8 mouse cellular contexts compared by ENCODE assay signal in the genomic region with DNA sequence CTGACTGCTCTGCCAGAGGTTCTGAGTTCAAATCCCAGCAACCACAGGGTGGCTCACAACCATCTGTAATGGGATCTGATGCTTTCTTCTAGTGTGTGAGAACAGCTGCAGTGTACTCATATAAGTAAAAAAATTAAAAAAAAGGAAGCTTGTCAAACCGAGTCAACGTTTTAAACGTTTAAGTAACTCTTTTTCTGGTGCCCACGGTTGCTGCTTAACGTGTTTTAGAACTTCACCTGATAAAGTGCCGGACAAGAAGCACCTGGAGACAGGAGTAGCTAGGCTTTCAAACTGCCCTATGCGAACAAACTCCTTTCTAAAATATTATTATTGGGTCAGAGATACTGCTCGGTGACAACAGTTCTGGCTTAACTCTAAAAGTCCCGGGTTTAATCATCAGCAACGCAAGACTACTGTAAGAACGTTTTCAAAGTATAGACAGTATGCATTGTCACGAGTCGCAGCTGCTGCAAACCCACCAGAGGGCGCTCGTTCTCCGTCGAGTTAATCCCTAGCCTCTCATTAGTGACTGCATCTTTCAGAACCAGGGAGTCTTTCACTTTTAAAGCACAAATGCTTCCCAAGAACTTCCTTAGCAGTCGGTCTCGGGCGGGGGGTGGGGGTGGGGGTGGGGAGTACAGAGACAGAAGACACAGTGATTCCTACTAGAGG. TPM values are rescaled to one million over a fixed set of nuclear protein-coding genes. Genes with fewer than 3 reads are reported as not detected.
A peak's percentile ranks its signal among the peaks of the same experiment; 100 is the strongest.
DNase-seq lines count a peak whose midpoint lies in the region; ATAC-seq and TF ChIP-seq lines count a peak whose summit lies in the region.

No protein-coding gene starts in this region.

- peaks cover 1% of the 10 kb centered on the region; the same call in 1 of the 2 replicates for H3K27me3 ChIP-seq in heart, adult 2 months (ENCODE audit: control insufficient read depth, insufficient read depth, low read length)
- peaks cover 42% of the 10 kb centered on the region for H3K27me3 ChIP-seq in kidney, embryonic 14.5 days (ENCODE audit: control insufficient read depth, insufficient read depth, low read length)
- H3K27me3 ChIP-seq in liver, postnatal 0 days (ENCODE audit: insufficient read depth, low read length) = peaks cover 30% of the 10 kb centered on the region
- H3K27me3 ChIP-seq in neural tube, embryonic 11.5 days (ENCODE audit: control insufficient read depth, insufficient read depth, low read length) = peaks cover 43% of the 10 kb centered on the region
- H3K27me3 ChIP-seq in stomach, postnatal 0 days (ENCODE audit: control insufficient read depth, insufficient read depth, low read length) = peaks cover 14% of the 10 kb centered on the region; the same call in 1 of the 2 replicates

- H3K9ac ChIP-seq in heart, adult 2 months (ENCODE audit: low read depth, low read length) = no peak overlapping the region
- peak overlapping the region; percentile 79 for H3K9ac ChIP-seq in kidney, embryonic 14.5 days (ENCODE audit: low read depth, low read length)
- peak overlapping the region; percentile 77 for H3K9ac ChIP-seq in liver, postnatal 0 days (replicated peaks)
- H3K9ac ChIP-seq in neural tube, embryonic 11.5 days (ENCODE audit: low read length) = peak overlapping the region; percentile 64
- H3K9ac ChIP-seq in stomach, postnatal 0 days (ENCODE audit: low read length) = peak overlapping the region; percentile 94

- no peaks in the 10 kb centered on the region for H3K9me3 ChIP-seq in kidney, embryonic 14.5 days (ENCODE audit: control insufficient read depth, low read length)
- H3K9me3 ChIP-seq in liver, postnatal 0 days (ENCODE audit: low read length) = no peaks in the 10 kb centered on the region
- no peaks in the 10 kb centered on the region for H3K9me3 ChIP-seq in neural tube, embryonic 11.5 days (ENCODE audit: control insufficient read depth, low read length)
- H3K9me3 ChIP-seq in stomach, postnatal 0 days (ENCODE audit: control insufficient read depth, low read length) = no peaks in the 10 kb centered on the region

- H3K4me2 ChIP-seq in kidney, embryonic 14.5 days (replicated peaks; ENCODE audit: low read depth, low read length) = peak overlapping the region; percentile 80
- peak overlapping the region; percentile 91 for H3K4me2 ChIP-seq in liver, postnatal 0 days (ENCODE audit: low read depth, low read length)
- H3K4me2 ChIP-seq in neural tube, embryonic 11.5 days (ENCODE audit: low read depth) = peak overlapping the region; percentile 95
- H3K4me2 ChIP-seq in stomach, postnatal 0 days (replicated peaks; ENCODE audit: low read depth) = peak overlapping the region; percentile 95

- no peaks in the 10 kb centered on the region for H3K36me3 ChIP-seq in heart, adult 2 months (ENCODE audit: control insufficient read depth, insufficient read depth, low read length)
- H3K36me3 ChIP-seq in kidney, embryonic 14.5 days (ENCODE audit: control insufficient read depth, insufficient read depth, low read length) = no peaks in the 10 kb centered on the region
- H3K36me3 ChIP-seq in liver, postnatal 0 days (replicated peaks; ENCODE audit: insufficient read depth, low read length) = no peaks in the 10 kb centered on the region
- no peaks in the 10 kb centered on the region for H3K36me3 ChIP-seq in neural tube, embryonic 11.5 days (ENCODE audit: control insufficient read depth, insufficient read depth, low read length)
- no peaks in the 10 kb centered on the region for H3K36me3 ChIP-seq in stomach, postnatal 0 days (ENCODE audit: control insufficient read depth, insufficient read depth, low read length)

- no peak for TF ChIP-seq POLR2A in heart, adult 2 months (IDR thresholded peaks at IDR 0.05; ENCODE audit: insufficient read depth, low read depth, low read length)

- peak; percentile 48; the same call in 1 of the 2 replicates for TF ChIP-seq EP300 in heart, adult 2 months (IDR thresholded peaks at IDR 0.05; ENCODE audit: insufficient read depth, low read depth, low read length)
- no peak for TF ChIP-seq EP300 in liver, postnatal 0 days (IDR thresholded peaks at IDR 0.05; ENCODE audit: low read depth)
- TF ChIP-seq EP300 in stomach, postnatal 0 days (optimal IDR thresholded peaks at IDR 0.05) = no peak

- ATAC-seq in kidney, embryonic 14.5 days (ENCODE audit: low FRiP score, low TSS enrichment) = peak; percentile 36; the same call in 1 of the 2 replicates
- peak; percentile 54 for ATAC-seq in liver, postnatal 0 days
- peak; percentile 48; the same call in 1 of the 2 replicates for ATAC-seq in neural tube, embryonic 11.5 days (ENCODE audit: insufficient read depth, low FRiP score, low TSS enrichment)
- ATAC-seq in stomach, postnatal 0 days (ENCODE audit: low FRiP score, low TSS enrichment) = peak; percentile 36; the same call in 1 of the 2 replicates

- DNase-seq in 3T3-L1 (ENCODE audit: low read depth, low spot score) = peak; percentile 97
- DNase-seq in adipocyte (ENCODE audit: low spot score) = peak; percentile 91
- peak; percentile 91 for DNase-seq in embryo, embryonic 10 days (ENCODE audit: low spot score)
- DNase-seq in heart, adult 2 months = peak; percentile 75 to 88
- peak; percentile 92 for DNase-seq in liver, postnatal 0 days
- DNase-seq in neural tube, embryonic 11.5 days (ENCODE audit: low spot score) = peak; percentile 83
- DNase-seq in stomach, postnatal 0 days (ENCODE audit: low spot score) = peak; percentile 89

- H3K79me2 ChIP-seq in heart, adult 2 months (replicated peaks; ENCODE audit: control insufficient read depth, insufficient read depth, low read length) = no peaks in the 10 kb centered on the region

- H3K27ac ChIP-seq in heart, adult 2 months = peak overlapping the region; percentile 100
- peak overlapping the region; percentile 91 for H3K27ac ChIP-seq in kidney, embryonic 14.5 days (ENCODE audit: low read depth, low read length)
- peak overlapping the region; percentile 89 for H3K27ac ChIP-seq in liver, postnatal 0 days (ENCODE audit: low read depth)
- no peak overlapping the region for H3K27ac ChIP-seq in neural tube, embryonic 11.5 days (ENCODE audit: low read depth, low read length)
- peak overlapping the region; percentile 98 for H3K27ac ChIP-seq in stomach, postnatal 0 days (replicated peaks)

- WGBS in heart, adult 2 months = 6% methylated on average over 20 of the region's 20 CpGs
- WGBS in kidney, embryonic 14.5 days = 10% methylated on average over 20 of the region's 20 CpGs
- WGBS in liver, postnatal 0 days (ENCODE audit: insufficient replicate concordance) = 6% methylated on average over 20 of the region's 20 CpGs
- WGBS in neural tube, embryonic 11.5 days = 10% methylated on average over 20 of the region's 20 CpGs
- WGBS in stomach, postnatal 0 days = 6% methylated on average over 20 of the region's 20 CpGs

- peak; percentile 80 for TF ChIP-seq CTCF in heart, adult 2 months (IDR thresholded peaks at IDR 0.05)
- TF ChIP-seq CTCF in liver, postnatal 0 days (IDR thresholded peaks at IDR 0.05; ENCODE audit: low read depth) = peak; percentile 93
- peak; percentile 84 for TF ChIP-seq CTCF in stomach, postnatal 0 days (IDR thresholded peaks at IDR 0.05; ENCODE audit: low read depth)

- peak overlapping the region; percentile 61 for H3K4me3 ChIP-seq in heart, adult 2 months
- peak overlapping the region; percentile 54 for H3K4me3 ChIP-seq in kidney, embryonic 14.5 days (ENCODE audit: low read length)
- H3K4me3 ChIP-seq in liver, postnatal 0 days (ENCODE audit: low read depth, low read length) = peak overlapping the region; percentile 58
- H3K4me3 ChIP-seq in neural tube, embryonic 11.5 days (ENCODE audit: low read depth, low read length) = peak overlapping the region; percentile 44
- H3K4me3 ChIP-seq in stomach, postnatal 0 days (ENCODE audit: low read depth, low read length) = peak overlapping the region; percentile 75

- intact Hi-C loops in heart, adult 2 months (cut with DNase I) = loop anchor here (2.0 kb wide), 2 partner anchors 15 to 87 kb away; no protein-coding TSS in a partner anchor

- H3K4me1 ChIP-seq in heart, adult 2 months (ENCODE audit: control insufficient read depth, insufficient read depth, low read length) = peaks cover 7% of the 10 kb centered on the region
- peaks cover 26% of the 10 kb centered on the region for H3K4me1 ChIP-seq in kidney, embryonic 14.5 days (ENCODE audit: control insufficient read depth, insufficient read depth, low read length)
- H3K4me1 ChIP-seq in liver, postnatal 0 days (ENCODE audit: insufficient read depth) = peaks cover 26% of the 10 kb centered on the region
- peaks cover 12% of the 10 kb centered on the region; the same call in 1 of the 2 replicates for H3K4me1 ChIP-seq in neural tube, embryonic 11.5 days (ENCODE audit: control insufficient read depth, insufficient read depth, low read length)
- H3K4me1 ChIP-seq in stomach, postnatal 0 days (replicated peaks; ENCODE audit: control insufficient read depth, insufficient read depth) = peaks cover 10% of the 10 kb centered on the region

RNA-seq across cellular contexts. Expression of a gene that starts 1.0 kb away (rescaled TPM):
- 1 to 10 TPM; 3.6 to 3.9 TPM for total RNA-seq in heart, adult 2 months (2021)
- polyA plus RNA-seq in heart, adult 2 months (2012; rRNA removed) = 4.2 and 4.6 TPM in 2 replicates
- polyA plus RNA-seq in kidney, embryonic 14.5 days (2014; fragmentation: Nextera tagmentation; extraction: Ambion mirVana) = 10.7 and 10.9 TPM in 2 replicates
- 0.30 and 0.38 TPM in 2 replicates for polyA plus RNA-seq in liver, postnatal 0 days (2015; fragmentation: Nextera tagmentation; extraction: Ambion mirVana)
- 0.50 and 0.87 TPM in 2 replicates for polyA plus RNA-seq in neural tube, embryonic 11.5 days (2014; fragmentation: Nextera tagmentation; extraction: Ambion mirVana)
- 3.0 and 3.8 TPM in 2 replicates for polyA plus RNA-seq in stomach, postnatal 0 days (2015; fragmentation: Nextera tagmentation; extraction: Ambion mirVana)

RNA-seq across cellular contexts. Expression of a gene that starts 26.7 kb away (rescaled TPM):
- total RNA-seq in heart, adult 2 months (2021) = 10 to 100 TPM; 10.0 to 11.1 TPM
- polyA plus RNA-seq in heart, adult 2 months (2012; rRNA removed) = 15.5 and 18.7 TPM in 2 replicates
- 11.0 and 18.3 TPM in 2 replicates for polyA plus RNA-seq in kidney, embryonic 14.5 days (2014; fragmentation: Nextera tagmentation; extraction: Ambion mirVana)
- 2.5 and 2.8 TPM in 2 replicates for polyA plus RNA-seq in liver, postnatal 0 days (2015; fragmentation: Nextera tagmentation; extraction: Ambion mirVana)
- polyA plus RNA-seq in neural tube, embryonic 11.5 days (2014; fragmentation: Nextera tagmentation; extraction: Ambion mirVana) = 23.3 and 24.0 TPM in 2 replicates
- 26.7 and 29.7 TPM in 2 replicates for polyA plus RNA-seq in stomach, postnatal 0 days (2015; fragmentation: Nextera tagmentation; extraction: Ambion mirVana)

RNA-seq across cellular contexts. Expression of a gene that starts 28.5 kb away (rescaled TPM):
- total RNA-seq in heart, adult 2 months (2021) = under 1 TPM in 1 of 2 experiments, not detected in 1; 0.08 TPM
- polyA plus RNA-seq in heart, adult 2 months (2012; rRNA removed) = 0.38 and 0.43 TPM in 2 replicates
- 1.3 and 1.4 TPM in 2 replicates for polyA plus RNA-seq in kidney, embryonic 14.5 days (2014; fragmentation: Nextera tagmentation; extraction: Ambion mirVana)
- polyA plus RNA-seq in liver, postnatal 0 days (2015; fragmentation: Nextera tagmentation; extraction: Ambion mirVana) = not detected in 2 replicates
- 0.57 and 0.81 TPM in 2 replicates for polyA plus RNA-seq in neural tube, embryonic 11.5 days (2014; fragmentation: Nextera tagmentation; extraction: Ambion mirVana)
- 0.33 TPM in 2 replicates for polyA plus RNA-seq in stomach, postnatal 0 days (2015; fragmentation: Nextera tagmentation; extraction: Ambion mirVana)

RNA-seq across cellular contexts. Expression of a gene that starts 59.8 kb away (rescaled TPM):
- total RNA-seq in heart, adult 2 months (2021) = 10 to 100 TPM; 59.1 to 68.1 TPM
- 48.8 and 61.6 TPM in 2 replicates for polyA plus RNA-seq in heart, adult 2 months (2012; rRNA removed)
- polyA plus RNA-seq in kidney, embryonic 14.5 days (2014; fragmentation: Nextera tagmentation; extraction: Ambion mirVana) = 59.1 and 68.2 TPM in 2 replicates
- 5.7 and 7.2 TPM in 2 replicates for polyA plus RNA-seq in liver, postnatal 0 days (2015; fragmentation: Nextera tagmentation; extraction: Ambion mirVana)
- 52.8 and 57.5 TPM in 2 replicates for polyA plus RNA-seq in neural tube, embryonic 11.5 days (2014; fragmentation: Nextera tagmentation; extraction: Ambion mirVana)
- polyA plus RNA-seq in stomach, postnatal 0 days (2015; fragmentation: Nextera tagmentation; extraction: Ambion mirVana) = 40.1 and 45.0 TPM in 2 replicates
